Mouse (Mus musculus): ENCODE measurements around the gene Tmem30a.

The Tmem30a gene

GRCm38 (mm10) chr9:79795076-79795475 lies 1.8 kb upstream of the Tmem30a start:
- DNase-seq (ENCODE audit: low spot score), result no peak

GRCm38 (mm10) chr9:79785794-79786085 lies 7.6 kb downstream of the Tmem30a start:
- DNase-seq (ENCODE audit: low spot score), result no peak

GRCm38 (mm10) chr9:79784934-79785793 lies 8.1 kb downstream of the Tmem30a start:
- DNase-seq (ENCODE audit: low spot score), result no peak

GRCm38 (mm10) chr9:79784439-79784838 lies 8.9 kb downstream of the Tmem30a start:
- DNase-seq (ENCODE audit: low spot score), result no peak

- no peak for DNase-seq (ENCODE audit: low spot score)
Observed at GRCm38 (mm10) chr9:79779354-79779753, 14.0 kb downstream of the Tmem30a start.

GRCm38 (mm10) chr9:79766991-79767545 lies 26.2 kb downstream of the Tmem30a start:
- no peak for DNase-seq (ENCODE audit: low spot score)

GRCm38 (mm10) chr9:79765329-79765728 lies 28.0 kb downstream of the Tmem30a start:
- DNase-seq (ENCODE audit: low spot score), result no peak

- DNase-seq (ENCODE audit: low spot score), result no peak
Observed at GRCm38 (mm10) chr9:79762519-79762918, 30.8 kb downstream of the Tmem30a start.

- no peak for DNase-seq (ENCODE audit: low spot score)
Observed at GRCm38 (mm10) chr9:79760076-79760475, 33.2 kb downstream of the Tmem30a start.

GRCm38 (mm10) chr9:79759385-79760005 lies 33.8 kb downstream of the Tmem30a start, which contains the start of gene Cox7a2:
Gene Cox7a2, minus strand, starts transcription at chr9:79759878.
- DNase-seq (ENCODE audit: low spot score), result peak; percentile 77

- no peak for DNase-seq (ENCODE audit: low spot score)
Observed at GRCm38 (mm10) chr9:79755311-79755710, 38.0 kb downstream of the Tmem30a start.

GRCm38 (mm10) chr9:79751846-79752245 lies 41.5 kb downstream of the Tmem30a start:
- no peak for DNase-seq (ENCODE audit: low spot score)

- no peak for DNase-seq (ENCODE audit: low spot score)
Observed at GRCm38 (mm10) chr9:79750709-79751108, 42.6 kb downstream of the Tmem30a start.

- no peak for DNase-seq (ENCODE audit: low spot score)
Observed at GRCm38 (mm10) chr9:79745036-79745435, 48.3 kb downstream of the Tmem30a start.

GRCm38 (mm10) chr9:79735608-79736007 lies 57.7 kb downstream of the Tmem30a start:
- DNase-seq (ENCODE audit: low spot score), result no peak

GRCm38 (mm10) chr9:79730301-79730700 lies 63.0 kb downstream of the Tmem30a start:
- DNase-seq (ENCODE audit: low spot score), result no peak

GRCm38 (mm10) chr9:79723090-79723489 lies 70.2 kb downstream of the Tmem30a start:
- no peak for DNase-seq (ENCODE audit: low spot score)

GRCm38 (mm10) chr9:79721056-79721455 lies 72.3 kb downstream of the Tmem30a start:
- no peak for DNase-seq (ENCODE audit: low spot score)

GRCm38 (mm10) chr9:79720143-79720542 lies 73.2 kb downstream of the Tmem30a start:
- no peak for DNase-seq (ENCODE audit: low spot score)

- no peak for DNase-seq (ENCODE audit: low spot score)
Observed at GRCm38 (mm10) chr9:79719451-79719850, 73.9 kb downstream of the Tmem30a start.
